Mouse (Mus musculus): ENCODE data around the gene Decr2.

The Decr2 gene

DNA sequence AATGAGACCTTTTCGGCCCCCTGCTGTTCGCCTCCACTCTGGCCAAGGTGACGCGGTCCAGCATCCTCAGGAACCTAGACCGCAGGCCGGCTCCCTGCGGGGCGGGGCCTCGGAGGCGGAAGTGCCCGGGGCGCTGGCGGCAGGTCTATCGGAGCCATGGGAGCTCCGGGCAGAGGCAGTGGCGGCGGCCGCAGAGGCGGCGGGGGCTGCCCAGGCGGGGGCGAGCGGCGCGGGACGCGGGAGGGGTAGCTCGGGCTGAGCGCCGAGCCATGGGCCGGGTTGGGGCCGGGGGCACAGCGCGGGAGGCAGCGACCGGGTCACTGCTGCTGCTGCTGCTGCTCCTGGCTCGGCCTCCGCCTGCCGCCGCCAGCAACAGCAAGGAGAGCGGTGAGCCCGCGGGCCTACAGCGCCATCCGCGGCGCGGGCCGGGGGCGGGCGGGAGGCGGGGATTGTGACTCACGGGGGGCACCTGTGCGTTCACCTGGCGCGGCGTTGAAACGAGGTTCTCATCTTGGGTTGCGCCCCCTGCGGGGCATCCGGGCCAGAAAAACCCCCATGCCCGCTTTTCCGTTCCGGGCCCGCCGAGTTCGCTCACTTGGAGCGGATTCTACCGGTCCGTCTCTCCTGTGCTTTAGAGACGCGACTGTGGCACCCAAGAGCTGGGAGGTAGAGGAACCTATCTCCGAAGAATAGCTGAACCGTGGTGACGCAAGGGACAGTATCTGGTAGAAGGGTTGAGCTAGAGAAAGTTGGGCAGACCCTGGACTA, 23.2 kb upstream of the Decr2 start, which contains the start of gene Tmem8:
Gene Tmem8 (plus strand): TSS at position 119 of the 768 bp plus-strand sequence.
- DNase-seq: peak; percentile 84 to 92

DNA sequence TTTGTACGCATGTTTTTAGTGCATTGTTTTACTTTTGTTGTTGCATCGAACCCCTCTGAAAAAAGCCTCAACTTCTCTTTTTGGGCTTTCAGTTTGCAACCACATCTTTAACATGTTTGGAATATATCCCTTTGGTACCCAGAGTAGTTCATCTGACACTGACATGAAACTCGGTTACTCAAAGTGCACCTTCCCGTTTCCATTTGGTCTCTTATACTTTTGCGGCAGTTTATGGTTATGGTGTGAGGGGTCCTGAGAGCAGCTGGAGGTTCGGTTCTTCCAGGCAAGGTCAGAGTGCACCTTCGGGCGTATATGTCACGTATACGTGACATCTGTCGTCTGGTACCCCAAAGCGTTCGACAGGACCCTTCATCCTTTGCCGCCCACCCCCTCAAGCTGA, 22.6 kb upstream of the Decr2 start:
- no peak for DNase-seq

DNA sequence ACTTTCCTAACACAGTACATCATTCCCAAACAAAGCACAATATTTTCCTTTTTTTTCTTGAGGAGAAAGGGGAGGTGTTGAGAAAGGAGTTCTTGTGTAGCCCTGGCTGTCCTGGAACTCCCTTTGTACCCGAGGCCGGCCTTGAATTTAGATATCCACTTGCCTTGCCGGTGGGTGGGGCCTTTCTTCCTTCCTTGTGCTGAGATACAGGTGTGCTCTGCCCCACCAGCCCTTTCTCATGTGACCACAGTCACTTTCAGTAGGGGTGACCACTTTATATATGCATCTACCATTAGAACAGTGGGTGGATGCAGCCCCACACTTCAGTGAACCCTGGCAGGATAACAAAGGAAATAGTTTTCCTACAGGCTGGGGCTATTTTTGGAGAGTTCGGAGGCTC, 21.6 kb upstream of the Decr2 start:
- DNase-seq: no peak

DNA sequence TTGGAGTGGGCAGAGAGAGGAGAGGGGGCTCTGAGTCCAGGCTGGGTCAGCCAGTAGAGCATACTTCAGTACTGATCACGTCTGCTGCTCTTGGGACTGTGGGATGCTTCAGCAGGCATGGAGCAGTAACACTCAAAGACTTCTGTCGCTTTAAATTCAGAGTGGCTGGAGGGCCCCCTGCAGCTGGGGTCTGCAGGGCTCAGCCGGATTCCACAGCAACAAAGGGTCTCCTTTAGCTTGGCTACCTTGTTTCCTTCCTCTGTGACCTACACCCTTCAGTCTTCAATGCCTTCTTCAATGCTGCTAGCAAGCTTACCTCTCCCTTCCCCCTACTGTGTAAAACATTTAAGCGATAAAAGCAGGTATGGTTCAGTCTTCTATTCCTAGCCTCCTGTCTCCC, 20.9 kb upstream of the Decr2 start:
- DNase-seq: no peak

DNA sequence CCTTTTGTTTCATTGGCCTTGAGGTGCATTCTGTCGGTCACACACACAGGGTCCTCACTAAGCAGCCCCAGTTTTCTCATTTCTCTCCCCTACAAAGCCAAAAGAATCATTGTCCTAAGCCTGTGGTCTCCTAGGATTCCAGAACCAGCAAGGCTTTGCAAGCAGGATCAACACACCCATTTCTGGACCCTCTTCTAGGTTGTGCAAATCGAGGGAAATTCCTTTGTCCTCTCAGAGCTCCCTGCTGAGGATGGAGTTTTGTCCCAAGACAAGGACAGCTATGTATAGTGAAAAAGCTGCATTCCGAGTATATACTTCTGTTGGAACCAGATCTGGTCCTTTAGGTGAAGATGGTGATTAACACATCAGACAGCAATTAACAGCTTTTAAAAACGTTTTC, 20.0 kb upstream of the Decr2 start:
- DNase-seq: no peak

DNA sequence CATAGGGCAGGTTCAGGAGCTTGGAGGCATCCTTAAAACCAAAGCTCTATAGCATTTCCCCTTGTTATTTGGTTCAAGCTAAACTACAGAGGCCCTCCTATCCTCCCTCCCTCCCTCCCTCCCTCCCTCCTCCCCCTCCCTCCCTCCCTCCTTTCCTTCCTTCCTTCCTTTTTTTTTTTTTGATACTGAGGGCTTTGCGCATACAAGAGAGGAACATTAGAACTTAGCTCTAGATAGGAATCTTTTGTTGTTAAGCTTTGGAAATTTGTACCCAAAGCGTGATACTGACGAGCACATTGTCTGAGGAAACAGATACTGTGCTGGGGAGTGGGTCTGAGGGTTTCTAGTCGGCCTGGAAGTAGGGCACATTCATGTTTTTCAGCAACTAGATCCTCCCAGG, 15.5 kb upstream of the Decr2 start:
- no peak for DNase-seq

DNA sequence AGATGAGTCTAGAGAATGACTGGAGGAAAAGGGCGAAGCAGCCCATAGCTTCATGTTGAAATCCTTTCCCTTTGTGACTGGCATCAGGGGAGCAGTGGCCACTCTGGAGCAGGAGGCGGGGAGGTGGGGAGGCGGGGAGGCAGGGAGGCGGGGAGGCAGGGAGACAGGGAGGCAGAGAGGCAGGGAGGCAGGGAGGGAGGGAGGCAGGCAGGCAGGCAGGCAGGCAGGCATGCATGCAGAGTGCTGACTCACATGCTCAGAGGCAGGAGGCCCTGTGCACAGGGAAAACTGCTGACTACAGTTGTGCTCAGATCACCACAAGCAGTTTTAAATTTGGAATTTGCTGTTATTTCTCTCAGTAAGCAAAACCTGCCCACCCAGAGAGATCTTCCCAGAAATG, 11.3 kb upstream of the Decr2 start:
- DNase-seq: peak; percentile 77 to 89

DNA sequence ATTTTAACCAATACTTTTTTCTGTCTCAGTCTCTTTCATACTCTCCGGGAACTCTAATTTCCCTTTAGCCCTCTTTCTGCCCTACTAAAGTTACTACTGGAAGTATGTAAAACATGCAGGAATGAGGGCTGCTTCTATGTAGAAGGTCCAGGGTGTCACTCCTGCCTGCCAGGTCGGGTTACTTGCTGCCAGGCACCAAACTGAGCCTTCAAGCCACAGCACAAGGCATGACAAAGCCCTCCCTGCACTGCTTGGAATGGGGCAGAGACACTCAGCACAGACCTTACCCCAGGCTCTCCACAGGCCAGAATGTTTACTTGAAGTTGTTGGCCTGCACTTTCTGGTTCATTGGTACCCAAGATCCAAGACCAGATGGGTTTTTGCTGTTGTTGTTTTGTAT, 10.0 kb upstream of the Decr2 start:
- DNase-seq: no peak

DNA sequence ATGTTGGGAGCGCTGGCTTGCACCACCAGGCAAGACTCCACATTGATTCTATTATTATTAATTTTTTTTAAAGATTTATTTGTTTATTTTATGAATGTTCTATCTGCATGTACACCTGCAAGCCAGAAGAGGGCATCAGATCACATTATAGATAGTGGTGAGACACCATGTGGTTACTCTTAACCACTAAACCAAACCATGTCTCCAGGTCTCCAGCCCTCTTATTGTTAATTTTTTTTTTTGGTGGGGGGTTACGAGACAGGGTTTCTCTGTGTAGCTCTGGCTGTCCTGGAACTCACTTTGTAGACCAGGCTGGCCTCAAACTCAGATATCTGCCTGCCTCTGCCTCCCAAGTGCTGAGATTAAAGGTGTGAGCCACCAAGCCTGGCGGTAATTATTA, 9.2 kb upstream of the Decr2 start:
- peak in 1 of 2 experiments; percentile 51 for DNase-seq

DNA sequence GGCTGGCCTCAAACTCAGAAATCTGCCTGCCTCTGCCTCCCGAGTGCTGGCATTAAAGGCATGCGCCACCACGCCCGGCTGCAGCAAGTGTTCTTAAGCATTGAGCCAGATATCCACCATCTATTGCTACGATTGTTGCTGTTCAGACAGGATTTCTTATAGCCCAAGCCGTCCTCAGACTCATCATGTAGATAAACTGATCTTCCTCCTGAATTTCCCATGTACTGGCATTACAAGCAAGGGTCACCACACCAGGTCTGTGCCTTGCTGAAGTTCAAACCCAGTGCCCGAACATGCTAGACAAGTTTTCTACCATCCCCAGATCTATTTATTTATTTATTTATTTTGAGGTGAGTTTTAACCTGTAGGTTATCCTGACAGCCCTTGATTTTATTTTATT, 8.3 kb upstream of the Decr2 start:
- no peak for DNase-seq

DNA sequence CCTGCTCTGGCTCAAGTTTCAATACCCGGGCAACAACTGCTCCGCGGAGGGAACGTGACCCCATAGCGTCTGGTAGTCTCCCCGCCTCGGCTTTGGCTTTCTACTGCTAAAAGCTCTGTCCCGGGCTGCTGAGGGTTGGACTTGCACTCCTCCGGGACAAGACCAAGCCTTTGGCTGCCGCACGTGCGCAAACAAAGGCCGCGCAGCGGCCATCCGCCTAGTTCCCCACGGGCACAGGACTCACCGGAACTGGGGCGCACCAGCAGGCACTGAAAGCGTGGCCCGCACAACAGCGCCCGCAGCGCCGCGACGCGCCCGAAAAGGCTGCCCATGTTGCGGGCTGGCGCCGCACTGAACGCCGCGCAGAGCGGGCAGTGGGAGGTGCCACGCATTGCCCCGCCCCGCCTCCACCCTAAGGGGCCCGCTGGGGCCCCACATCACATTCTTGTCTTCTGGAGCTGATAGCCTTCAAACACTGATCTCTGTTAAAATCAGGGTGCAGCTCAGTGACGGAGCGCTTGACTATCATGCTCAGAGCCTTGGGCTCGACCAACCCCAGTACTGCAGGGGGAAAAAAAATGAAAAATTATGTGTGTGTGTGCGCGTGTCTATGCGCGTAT, 5.1 kb upstream of the Decr2 start, which contains the start of gene Nme4:
Gene Nme4 (minus strand): TSS at position 482 of the 620 bp plus-strand sequence.
- peak; percentile 37 to 72 for DNase-seq

DNA sequence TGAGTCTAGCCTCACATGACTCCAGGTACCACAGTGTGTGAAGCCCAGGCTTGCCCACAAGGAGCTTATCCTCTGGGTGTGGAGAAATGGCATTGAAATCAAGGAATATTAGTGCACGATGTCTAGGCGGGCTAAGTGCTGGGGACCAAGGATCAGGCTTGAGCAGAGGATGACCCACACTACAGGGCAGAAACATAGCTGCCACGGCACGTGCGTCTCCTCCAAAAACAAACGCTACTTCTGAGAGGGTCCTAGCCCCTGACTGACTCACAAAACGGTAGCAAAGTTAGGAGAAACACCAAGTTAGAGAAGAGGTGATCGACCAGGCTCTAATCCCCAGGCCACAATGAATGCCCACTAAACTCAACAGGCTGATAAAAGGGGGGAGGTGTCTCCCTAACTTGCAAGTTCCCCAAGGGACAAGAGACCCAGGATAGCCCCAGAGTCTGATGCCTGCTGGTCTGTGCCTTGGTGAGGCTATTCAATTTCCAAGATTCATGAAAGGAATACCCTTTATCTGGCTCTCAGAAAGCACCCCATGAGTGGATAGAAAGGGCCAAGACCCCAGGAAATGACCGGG, 4.5 kb upstream of the Decr2 start:
- DNase-seq: no peak

DNA sequence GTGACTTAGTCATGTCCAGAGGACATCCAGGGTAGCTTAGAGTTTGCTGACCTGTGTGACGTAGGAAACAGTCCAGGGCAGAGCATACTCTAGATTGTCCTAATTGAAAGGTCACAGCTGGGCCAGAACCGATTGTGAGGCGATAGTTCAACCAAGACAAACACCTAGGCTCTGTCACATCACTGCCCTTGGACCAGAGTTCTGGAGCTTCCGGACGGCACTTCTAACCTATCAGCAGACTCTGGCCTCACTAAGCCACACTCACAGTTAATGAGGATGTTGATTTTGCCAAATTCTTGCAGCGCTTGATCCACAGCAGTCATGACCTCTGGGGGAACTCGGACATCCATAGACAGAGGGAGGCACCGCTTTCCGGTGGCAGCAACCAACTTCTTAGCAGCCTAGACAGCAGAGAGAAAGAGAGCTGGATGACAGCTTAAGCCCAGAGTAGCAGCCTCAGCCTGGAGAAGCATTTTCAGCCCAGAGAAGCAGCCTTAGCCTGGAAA, 3.0 kb downstream of the Decr2 start:
- DNase-seq: no peak

DNA sequence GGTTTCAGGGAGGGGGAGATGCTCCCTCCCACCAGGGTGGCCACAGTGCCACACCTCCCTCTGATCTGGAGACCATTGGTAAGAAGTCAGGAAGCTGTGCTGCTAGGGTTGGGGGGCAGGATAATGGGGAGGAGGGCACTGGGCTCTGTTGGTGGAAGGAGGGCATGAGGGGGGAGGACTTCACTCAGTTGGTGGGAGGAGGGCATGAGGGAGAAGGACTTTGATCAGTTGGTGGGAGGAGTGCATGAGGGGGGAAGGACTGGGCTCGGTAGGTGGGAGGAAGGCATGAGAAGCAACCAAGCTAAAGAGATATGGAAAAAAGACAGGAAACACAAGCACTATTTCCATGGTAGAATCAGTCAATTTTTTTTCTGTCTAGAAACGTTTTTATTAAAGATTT, 9.3 kb downstream of the Decr2 start:
- DNase-seq: no peak

DNA sequence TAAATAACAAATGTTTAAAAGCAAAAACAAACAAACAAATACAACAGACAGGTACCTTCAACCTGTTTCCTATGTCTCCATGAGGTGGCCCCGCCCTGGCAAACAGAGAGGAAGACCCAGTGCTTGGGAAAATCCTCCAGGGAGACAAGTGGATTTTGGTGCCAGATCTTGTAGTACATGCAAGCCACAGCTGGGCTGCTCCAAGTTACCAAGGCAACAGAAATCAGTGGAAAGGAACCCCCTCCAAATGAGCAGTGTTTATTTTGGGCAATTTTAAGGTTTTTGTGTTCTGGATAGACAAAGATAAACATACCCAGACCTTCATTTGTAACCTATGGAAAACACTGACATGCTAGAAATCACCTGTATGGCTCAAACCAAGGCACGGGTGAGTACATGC, 11.3 kb downstream of the Decr2 start:
- no peak for DNase-seq

DNA sequence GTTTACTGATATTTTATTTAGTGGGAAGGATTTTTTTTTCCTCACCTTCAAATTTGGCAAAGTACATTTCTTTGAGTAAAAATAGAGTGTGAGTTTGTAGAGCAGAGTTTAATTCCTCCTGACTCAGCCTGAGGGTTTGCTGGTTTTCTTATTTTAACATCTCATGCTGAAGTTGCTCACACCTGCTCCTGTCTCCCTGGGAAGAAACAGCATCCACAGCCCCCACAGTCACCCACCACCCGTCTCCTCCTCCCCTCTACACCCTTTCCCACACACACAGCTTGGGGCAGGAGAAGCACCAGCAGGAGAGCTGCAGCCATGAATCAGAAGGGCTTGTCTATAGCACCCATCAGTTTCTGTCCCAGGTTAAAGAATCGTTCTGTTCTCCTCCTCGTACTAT, 14.9 kb downstream of the Decr2 start:
- DNase-seq: no peak

DNA sequence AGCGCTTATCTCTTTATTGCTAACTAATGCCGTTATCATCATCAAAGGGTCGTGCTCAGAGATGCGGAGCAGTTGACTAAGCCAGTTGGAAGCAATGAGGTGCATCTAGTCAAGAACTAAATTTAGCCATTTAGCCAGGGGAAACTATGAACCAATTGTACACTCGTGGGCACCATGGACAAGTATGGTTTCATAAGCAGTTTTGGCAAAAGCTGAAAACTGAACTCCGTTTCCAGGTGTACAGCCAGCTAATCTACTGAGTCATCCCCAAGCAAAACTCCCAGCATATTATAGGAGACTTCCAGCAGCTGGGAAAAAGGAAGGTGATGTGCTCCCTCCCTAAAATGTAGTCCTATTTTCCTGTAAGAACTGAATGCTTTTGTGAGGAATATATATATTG, 20.0 kb downstream of the Decr2 start:
- DNase-seq: no peak

DNA sequence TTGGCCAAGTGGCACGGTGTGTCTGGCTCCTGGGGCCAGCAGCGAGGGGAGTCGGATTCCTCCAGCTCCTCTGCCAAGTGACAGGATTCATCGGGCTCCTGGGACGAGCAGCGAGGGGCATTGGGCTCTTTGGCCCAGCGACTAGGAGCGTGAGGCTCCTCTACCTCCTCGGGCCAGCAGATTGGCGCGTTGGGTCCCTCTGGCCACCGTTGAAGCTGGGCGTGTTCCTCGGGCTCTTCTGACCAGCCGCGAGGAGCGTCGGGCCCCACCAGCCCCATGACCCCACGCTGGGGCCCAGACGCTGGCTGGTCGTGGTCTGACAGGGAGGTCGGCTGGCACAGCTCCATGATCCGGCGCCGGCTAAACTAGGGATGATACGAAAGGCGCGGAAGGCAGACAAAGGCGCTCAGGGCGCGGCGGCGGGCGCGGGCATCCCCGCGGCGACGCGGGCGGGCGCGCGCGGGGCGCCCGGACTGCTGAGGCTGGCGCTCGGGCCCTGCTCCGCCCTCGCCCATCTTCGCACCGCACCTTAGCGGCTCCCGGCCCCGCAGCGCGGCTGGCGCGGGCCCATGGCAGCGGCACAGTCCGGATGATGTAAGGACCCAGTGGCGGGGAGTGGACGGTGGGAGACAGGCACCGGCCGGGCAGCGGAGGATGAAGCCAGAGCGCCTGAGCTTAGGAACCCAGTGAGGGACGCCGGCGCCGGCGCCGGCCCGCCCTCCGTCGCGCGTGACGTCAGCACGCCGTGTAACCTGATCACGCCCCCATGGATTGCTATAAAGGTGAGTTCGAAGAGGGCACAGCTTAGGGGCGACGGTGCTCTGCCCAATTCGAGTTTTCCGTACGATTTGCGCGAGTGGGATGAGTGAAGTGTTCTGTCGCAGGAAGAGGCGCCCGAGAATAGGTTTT, 21.1 kb downstream of the Decr2 start, which contains the start of gene Rab11fip3:
Gene Rab11fip3 (minus strand): TSS at position 725 of the 909 bp plus-strand sequence.
- peak; percentile 88 to 93 for DNase-seq

DNA sequence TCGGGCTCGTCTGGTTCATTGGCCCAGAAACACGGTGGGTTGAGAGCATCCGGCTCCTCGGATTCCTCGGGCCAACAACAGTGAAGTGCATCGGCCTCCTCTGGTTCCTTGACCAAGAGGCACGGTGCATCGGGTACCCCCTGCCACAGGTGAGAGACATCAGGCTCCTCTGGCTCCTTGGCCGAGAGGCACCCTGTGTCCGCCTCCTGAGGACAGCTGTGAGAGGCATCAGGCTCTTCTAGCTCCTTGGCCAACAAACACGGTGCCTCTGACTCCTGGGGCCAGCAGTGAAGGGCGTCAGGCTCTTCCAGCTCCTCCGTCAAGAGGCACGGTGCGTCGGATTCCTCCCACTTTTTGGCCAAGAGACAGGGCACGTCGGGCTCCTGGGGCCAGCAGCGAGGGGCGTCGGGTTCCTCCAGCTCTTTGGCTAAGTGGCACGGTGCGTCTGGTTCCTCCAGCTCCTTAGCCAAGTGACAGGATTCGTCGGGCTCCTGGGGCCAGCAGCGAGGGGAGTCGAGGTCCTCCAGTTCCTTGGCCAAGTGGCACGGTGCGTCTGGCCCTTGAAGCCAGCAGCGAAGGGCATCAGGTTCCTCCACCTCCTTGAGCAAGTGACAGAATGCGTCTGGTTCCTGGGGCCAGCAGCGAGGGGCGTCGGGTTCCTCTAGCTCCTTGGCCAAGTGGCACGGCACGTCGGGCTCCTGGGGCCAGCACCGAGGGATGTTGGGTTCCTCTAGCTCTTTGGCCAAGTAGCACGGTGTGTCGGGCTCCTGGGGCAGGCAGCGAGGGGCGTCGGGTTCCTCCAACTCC, 21.9 kb downstream of the Decr2 start:
- peak in 1 of 2 experiments; percentile 32 for DNase-seq

DNA sequence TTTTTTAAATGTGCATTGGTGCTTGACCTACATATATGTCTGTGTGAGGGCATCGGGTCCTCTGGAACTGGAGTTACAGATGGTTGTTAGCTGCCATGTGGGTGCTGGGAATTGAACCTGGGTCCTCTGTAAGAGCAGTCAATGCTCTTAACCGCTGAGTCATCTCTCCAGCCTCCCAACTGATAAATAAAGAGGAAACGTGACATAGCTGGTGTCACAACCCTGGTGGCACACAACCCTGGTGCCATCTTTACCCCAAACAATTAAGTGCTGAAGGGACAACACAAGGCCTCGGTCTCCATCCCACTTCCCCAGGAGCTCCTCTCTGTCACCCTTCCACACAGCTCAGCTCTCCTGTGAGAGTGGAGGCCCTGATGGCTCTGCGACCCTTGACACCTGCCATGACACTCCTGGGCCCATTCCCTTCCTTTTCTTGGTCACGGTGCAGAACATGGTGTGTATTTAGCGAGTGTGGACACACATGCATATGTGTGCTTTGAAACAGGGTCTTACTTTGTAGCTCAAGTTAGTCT, 23.6 kb downstream of the Decr2 start:
- no peak for DNase-seq

DNA sequence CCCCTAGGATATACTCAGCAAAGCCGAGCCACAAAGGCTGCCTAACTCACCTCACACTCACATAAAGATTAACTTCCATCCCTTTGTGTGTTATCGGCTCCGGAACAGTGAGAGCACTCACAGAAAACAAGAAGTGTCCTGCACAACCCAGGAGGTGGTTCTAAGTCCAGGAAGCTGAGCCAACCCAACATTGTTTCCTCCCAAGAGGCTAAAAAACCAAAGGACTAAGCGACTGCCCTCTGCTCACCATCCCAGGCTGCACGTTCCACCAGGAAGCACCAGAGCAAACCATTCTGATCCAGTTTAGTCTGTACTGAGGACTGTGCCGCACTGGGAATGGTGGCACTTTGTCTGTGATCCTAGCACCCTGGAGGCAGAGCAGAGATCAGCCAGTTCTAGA, 25.2 kb downstream of the Decr2 start:
- peak; percentile 39 to 53 for DNase-seq

Data from kidney, postnatal 36 days (tissue).